Mouse (Mus musculus) bone marrow, adult 2 months (tissue): Measurements from ENCODE around the gene Lipa.

Experiments used
- CTCF ChIP-seq: fragments of 200-500 bp; IDR thresholded peaks from 2 replicates; pipeline ENCODE4 v1.5.1; 2011; ENCODE audit warnings: low read length, control low read depth; ENCODE audit not compliant: control insufficient read depth, insufficient read depth
- POLR2A ChIP-seq: fragments of 200-500 bp; IDR thresholded peaks from 2 replicates; pipeline ENCODE4 v1.6.1; 2011; ENCODE audit warnings: low read depth, mild to moderate bottlenecking, control low read depth, low read length, borderline replicate concordance; ENCODE audit not compliant: control insufficient read depth

DNA sequence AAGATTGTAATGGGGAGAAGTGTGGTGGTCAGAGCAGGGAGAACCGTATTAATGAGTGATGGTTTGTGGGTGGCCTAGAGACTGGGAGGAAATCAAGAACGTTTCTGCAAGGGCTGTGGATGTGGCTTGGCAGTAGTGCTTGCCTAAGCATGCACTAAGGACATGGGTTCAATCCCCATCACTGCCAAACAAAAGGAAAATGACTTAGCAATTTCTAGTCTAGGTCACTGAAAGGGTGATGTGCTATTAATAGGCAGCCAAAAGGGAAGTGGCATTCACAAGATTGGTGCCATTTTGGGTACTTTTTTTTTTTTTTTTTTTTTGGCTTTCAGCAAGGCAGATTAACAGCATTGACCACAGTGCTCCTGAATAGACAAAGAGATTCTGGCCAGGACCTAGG, 5.9 kb downstream of the Lipa start:
- TF ChIP-seq CTCF: no peak
- TF ChIP-seq POLR2A: no peak
